Mouse (Mus musculus): ENCODE results near the gene Foxo1.

DNA sequence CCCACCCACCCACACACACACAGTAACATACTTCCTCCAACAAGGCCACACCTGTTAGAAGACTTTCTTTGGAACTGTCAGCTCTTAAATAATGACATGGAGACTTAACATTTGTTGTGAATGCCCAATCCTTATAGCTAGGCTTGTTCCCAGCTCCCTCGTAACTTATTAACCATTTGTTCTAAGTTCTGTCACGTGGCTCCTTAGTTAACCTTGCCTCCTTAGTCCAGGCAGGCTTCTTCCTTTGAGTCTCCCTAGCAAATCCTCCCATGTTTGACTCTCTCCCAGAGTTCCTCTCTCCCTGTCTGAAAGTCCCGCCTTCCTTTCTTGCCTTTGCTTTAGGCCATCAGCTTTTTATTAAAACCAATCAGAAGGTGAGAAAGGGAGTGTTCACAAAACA is 47.1 kb upstream of the Foxo1 start:
- no peak for TF ChIP-seq CTCF (IDR thresholded peaks at IDR 0.05; ENCODE audit: low read depth)
- TF ChIP-seq EP300 (IDR thresholded peaks at IDR 0.05; ENCODE audit: low read depth) = no peak
